Mouse (Mus musculus): ENCODE data around the gene Jund.

The Jund gene

GRCm38 (mm10) chr8:70674716-70675115, 24.0 kb upstream of the Jund start:
- DNase-seq (ENCODE audit: low spot score): no peak

GRCm38 (mm10) chr8:70675336-70675735, 23.4 kb upstream of the Jund start:
- DNase-seq (ENCODE audit: low spot score): no peak

DNA sequence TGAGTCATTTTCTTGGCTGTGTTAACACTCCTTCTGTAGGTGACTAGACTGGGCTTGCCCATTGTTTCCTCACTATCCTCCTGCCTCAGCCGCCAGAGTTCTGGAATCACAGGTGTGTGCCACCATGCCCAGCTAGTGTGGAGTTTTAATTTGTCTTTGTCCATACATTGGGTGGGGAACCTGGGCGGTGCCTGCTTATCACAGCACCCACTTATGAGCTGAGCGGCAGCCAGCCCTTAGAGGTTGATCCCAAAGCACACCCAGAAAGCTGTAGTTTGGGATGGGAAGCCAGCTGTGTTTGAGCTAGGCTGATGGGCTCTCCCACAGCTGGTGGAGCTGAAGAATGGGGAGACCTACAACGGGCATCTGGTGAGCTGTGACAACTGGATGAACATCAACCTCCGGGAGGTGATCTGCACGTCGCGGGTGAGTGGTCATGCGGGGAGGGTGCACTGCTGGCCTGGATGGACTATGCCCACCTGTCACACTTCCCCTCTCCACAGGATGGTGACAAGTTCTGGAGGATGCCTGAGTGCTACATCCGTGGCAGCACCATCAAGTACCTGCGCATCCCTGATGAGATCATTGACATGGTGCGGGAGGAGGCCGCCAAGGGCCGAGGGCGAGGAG, 21.2 kb upstream of the Jund start:
- no peak for DNase-seq (ENCODE audit: low spot score)

DNA sequence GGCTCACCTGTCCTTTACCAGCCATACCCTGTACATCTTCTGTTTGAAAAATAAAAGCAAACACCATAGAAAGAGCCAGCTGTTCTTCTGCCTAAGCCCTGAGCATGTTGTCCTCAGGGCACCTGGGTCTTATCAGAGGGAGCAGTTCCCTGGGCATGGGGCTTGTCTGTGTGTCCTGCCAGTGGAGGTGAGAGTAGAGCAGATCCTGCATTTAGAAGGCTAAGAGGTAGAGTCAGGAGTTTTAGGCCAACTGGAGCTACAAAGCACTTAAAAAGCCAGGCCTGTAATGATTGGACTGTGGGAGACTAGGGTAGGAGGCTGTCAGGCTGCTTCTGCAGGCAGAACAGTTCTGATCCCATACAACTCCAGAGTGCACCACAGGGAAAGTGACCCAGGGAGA, 20.1 kb upstream of the Jund start:
- DNase-seq (ENCODE audit: low spot score): no peak

DNA sequence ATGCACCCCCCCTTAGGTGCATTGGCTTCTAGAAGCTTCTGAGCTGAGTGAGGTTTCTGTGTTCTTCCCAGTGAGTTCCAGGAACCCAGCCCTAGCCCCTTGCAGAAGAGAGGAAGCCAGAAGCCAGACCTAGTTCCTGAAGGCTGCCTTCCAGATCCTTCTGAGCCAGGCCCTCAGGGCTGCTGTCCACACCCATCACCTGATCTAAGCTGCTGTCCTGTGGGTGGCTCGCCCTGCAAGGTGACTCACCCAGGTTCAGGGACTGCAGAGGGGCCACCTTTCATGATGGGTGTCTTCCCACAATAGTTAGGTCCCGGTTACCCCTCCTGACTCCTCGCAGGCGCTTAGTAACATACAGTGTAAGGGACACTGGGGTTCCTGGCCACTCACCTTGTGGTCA, 19.3 kb upstream of the Jund start:
- no peak for DNase-seq (ENCODE audit: low spot score)

DNA sequence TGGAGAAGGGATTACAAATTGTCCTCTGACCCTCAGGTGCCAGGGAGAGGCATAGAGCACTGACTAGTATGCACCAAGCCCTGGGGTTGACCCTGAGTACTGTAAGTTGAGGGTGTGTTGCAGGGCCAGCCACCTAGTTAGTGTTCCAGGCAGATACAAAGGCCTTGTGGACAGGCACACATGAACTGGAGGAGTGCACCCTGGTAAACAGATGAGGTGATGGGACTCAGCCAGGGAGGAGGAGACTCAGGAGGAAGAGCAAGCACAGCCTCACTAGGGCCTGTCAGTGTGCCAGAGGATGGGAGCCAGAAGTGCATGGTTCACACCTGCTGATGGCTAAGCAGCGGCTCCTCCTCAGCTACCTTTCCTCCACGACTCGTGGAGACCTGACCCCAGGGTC, 18.7 kb upstream of the Jund start:
- DNase-seq (ENCODE audit: low spot score): peak; percentile 49

DNA sequence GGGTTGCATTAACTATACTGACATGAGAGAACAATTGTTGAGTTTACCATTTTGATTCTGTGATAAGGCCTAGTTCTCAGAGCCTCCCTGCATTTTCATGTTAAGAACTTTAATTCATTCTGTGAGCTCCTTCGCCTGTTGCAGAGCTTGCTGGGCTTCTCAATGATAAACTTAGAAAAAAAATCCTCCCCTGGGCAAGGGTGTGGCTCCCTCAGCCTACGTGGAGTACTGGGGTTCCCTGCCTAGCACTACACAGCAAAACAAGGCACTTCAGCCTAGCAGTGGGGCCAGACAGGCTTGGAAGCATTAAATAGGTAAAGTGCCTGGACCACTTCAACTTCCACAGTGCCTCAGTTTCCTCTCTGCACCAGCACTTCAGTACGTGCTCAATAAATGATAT, 17.3 kb upstream of the Jund start:
- no peak for DNase-seq (ENCODE audit: low spot score)

DNA sequence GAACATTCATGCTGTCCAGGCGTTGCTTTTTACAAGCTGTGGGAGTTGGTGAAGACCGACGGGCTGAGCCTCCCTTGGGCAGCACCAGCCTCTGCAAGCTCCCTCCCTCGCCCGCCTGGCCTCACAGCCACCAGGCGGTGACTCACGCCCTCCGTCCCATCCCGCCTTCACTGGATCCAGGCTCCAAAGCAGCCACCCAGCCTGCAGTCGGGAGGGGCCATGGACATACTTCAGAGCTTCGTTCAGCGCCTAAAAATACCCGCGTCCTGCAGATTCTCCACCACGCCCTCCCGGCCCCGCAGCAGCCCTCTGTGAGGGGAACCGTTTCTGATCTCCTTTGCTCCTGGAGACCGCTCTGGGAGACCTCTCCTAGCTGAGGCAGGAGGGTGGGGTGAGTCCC, 16.6 kb upstream of the Jund start:
- DNase-seq (ENCODE audit: low spot score): no peak

DNA sequence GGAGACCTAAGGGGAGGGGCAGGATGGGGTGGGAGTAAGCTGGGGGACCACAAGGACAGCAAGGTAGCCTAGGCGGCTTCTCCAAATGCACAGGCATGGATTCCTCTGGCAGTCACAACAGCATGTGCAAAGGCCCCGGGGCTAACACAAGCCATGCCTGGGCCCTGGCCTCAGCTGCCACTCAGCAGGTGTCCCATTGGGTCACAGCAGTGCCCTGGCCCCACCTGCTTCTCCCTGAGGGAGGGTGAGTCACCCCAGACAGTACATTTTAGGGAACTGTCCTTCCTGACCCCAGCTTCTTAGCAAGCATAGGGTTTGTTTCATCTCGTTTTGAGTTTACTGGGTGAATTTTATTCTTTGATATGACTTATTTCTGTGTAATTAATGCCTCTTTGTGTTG, 16.1 kb upstream of the Jund start:
- DNase-seq (ENCODE audit: low spot score): no peak

DNA sequence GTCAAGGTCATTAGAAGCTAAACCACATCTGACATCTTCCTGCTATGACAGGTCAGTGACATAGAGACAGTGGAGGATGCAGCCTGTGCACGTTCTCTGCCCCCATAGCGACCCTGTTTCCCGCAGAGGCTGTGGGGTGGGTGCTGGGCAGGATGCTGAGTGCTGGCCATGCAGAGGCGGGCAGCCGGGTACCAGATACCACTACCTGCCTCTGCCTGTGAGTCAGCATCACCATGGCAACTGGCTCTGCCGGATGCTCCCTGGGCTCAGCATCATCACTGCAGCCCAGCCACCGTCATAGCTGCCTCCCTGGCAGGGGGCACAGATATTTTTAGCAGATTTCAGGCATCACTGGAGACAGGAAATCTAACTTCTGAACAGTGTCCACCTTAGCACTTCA, 14.5 kb upstream of the Jund start:
- DNase-seq (ENCODE audit: low spot score): no peak

DNA sequence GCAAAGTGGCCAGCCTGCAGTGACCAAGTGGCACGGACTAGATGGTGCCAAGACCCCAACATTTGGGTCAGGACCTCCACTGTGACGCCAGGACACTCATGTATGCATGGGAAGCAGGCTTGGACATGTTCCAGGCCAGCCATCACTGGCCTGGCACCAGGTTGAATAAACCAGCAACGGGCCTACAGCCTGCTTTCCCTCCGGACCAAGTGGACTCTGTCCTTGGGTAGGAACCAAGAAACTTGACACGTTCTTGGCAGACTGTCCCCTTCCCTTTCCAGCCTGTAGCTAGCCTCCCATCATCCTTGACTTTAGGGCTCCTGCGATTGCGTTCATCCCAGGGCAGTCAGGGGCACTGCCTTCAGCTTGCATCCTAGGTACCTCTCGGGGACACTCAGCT, 11.2 kb upstream of the Jund start:
- peak; percentile 95 for DNase-seq (ENCODE audit: low spot score)

- no peak for DNase-seq (ENCODE audit: low spot score)
Measured at GRCm38 (mm10) chr8:70688136-70688535, 10.6 kb upstream of the Jund start.

GRCm38 (mm10) chr8:70689892-70690390, 8.8 kb upstream of the Jund start:
- peak; percentile 60 for DNase-seq (ENCODE audit: low spot score)

- DNase-seq (ENCODE audit: low spot score): no peak
Measured at GRCm38 (mm10) chr8:70691230-70691629, 7.5 kb upstream of the Jund start.

GRCm38 (mm10) chr8:70691727-70692231, 7.0 kb upstream of the Jund start:
- no peak for DNase-seq (ENCODE audit: low spot score)

- no peak for DNase-seq (ENCODE audit: low spot score)
Measured at GRCm38 (mm10) chr8:70693636-70694035, 5.1 kb upstream of the Jund start.

DNA sequence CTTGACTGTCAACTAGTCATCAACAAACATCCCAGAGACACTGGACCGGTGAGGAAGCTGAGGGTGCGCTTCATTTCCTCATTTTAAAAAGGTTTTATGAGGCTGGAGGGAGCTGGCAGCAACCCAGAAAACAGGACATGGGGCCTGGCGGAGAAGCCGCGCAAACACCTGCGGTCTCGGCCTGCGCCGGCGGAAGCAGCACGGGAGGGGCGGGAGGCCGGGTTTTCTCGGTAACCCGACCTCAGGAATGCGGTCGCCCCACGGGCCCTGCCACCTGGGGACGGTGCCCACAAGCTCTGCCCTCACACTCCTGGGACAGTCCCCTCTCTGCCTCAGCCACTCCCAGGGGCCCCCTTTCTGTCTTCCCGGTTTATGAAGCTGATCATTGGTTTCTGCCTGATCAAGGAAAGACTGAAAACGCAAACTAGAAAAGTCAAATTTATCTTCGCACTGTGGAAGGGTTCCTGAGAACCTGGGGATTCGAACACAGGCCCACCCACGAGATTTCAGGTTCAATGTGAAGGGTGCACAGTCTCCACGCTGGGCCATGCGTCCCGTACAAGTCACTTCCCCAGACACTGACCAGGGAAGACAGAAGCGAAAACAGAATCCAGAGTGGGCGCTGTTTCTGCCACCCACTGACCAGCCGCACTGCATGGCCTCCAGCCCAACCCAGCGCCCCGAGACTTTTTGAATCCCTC, 3.3 kb upstream of the Jund start:
- DNase-seq (ENCODE audit: low spot score): no peak

GRCm38 (mm10) chr8:70696019-70696885, 2.5 kb upstream of the Jund start:
- DNase-seq (ENCODE audit: low spot score): no peak

DNA sequence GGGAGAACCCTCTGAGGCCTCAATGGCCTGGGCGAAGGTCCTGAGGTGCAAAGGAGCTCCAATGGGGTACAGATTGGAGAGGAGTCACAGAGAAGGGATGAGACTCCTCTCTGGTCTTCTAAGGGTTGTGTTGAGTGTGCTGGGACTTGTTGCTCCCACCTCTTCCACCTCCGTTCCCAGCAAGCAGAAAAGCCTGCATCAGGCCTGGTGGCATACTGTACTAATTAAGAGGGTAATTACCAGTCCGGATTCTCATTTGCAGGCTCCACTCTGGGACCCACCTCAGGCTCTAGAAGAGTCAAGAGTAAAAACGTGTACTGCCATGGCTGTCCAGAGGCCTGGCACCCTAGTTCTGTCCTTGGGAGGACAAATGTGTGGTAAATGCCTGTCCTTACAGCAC, 1.8 kb upstream of the Jund start:
- DNase-seq (ENCODE audit: low spot score): no peak

DNA sequence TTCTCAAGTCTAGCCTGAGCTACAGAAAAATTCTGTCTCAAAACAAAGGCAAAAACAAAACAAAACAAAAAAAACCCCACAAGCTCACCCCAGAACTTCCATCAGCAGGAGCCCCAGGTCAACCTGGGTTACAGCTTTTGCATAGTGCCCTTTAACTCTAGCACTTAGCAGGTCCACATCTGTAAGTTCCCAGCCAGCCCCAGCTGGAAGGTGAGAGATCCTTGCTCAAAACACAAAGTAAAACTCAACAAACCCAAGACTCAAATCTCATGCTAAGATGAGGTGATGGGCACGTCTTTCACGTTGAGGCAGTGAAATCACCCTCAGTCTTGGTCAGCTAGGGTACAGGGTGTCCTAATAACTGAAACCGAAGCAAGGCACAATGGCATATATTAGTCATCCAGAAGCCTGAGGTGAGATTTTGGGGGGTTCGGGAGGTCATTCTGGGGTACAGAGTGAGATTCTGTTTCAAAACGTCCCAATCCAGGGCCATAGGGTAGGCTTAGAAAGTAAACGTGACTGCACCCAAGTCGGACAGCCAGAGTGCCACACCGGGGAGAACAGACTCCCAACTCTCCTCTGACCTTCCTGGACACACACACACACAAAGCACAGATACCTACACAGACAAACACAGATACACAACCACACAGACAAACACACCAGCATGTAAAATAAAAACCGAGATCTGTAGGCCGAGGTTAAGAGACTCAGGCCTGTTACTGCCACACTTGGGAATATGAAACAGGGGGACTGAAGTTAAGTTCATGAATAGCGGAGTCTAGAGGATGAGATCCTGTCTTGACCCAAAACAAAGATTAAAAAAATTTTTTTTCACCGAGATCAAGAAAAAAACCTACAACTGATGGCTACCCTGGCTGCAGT, 1.1 kb upstream of the Jund start:
- DNase-seq (ENCODE audit: low spot score): no peak

DNA sequence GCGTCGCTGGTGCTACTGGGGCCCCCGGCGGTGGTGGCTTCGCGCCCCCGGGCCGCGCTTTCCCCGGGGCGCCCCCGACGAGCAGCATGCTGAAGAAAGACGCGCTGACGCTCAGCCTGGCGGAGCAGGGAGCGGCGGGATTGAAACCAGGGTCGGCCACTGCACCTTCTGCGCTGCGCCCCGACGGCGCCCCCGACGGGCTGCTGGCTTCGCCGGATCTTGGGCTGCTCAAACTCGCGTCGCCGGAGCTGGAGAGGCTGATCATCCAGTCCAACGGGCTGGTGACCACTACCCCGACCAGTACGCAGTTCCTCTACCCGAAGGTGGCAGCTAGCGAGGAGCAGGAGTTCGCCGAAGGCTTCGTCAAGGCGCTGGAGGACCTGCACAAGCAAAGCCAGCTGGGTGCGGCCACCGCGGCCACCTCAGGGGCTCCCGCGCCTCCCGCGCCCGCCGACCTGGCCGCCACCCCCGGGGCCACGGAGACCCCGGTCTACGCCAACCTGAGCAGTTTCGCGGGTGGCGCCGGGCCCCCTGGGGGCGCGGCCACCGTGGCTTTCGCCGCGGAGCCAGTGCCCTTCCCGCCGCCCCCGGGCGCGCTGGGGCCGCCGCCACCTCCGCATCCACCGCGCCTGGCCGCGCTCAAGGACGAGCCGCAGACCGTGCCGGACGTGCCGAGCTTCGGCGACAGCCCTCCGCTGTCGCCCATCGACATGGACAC, 526 bp downstream of the Jund start:
- peak; percentile 59 for DNase-seq (ENCODE audit: low spot score)
